Mouse (Mus musculus) kidney, postnatal 25 days (tissue): ENCODE data around the gene Arpc1b.

Experiments
- DNase-seq, 2 experiments: peaks; one replicate each; pipeline ENCODE4 v3.0.0; 2021; ENCODE audit warnings: mixed read lengths in 2 of 2

Arpc1b gene

DNA sequence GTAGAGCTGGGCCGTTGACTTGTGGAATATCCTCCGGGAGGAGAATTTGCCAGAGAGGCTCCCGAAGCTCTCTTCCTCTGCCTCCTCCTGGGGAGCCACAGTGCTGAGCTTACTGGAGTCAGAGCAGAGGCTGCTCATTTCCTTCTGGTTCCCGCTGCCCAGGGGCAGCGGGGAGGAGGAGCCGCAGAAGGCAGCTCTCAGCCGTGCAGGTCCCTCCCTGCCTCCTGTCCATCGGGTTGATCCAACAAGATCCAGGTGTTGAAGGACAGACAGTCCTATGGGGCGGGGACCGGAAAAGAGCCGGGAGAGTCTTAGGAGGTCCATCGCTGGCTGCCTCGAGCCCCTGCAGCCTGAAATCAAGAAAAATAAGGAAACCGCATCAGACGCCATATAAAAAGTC, 51.2 kb downstream of the Arpc1b start:
- no peak for DNase-seq

- DNase-seq = peak; percentile 100
These were observed 52.7 kb downstream of the Arpc1b start, which contains the start of the genes Ptcd1 and Cpsf4 for GRCm38 (mm10) chr5:145166536-145167305. Gene Ptcd1 (minus strand): TSS chr5:145167108. Gene Cpsf4 (plus strand): TSS chr5:145167213.

DNA sequence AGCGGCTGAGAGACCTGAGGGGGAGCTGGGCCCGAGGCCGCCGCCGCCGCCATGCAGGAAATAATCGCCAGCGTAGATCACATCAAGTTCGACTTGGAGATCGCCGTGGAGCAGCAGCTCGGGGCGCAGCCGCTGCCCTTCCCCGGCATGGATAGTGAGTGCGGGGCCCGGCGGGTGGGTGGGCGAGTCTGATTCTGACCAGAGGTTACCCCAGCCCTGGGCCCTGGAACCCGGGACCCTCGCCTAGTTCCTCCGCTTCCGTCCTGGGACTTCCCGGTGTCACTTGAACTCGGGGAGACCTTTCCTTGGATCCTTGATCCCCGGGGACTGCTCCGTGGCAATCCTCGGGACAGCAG, 53.3 kb downstream of the Arpc1b start:
- DNase-seq = no peak

- no peak for DNase-seq
These were observed 64.5 kb downstream of the Arpc1b start for GRCm38 (mm10) chr5:145178461-145178980.
